Mouse (Mus musculus) inflammation-experienced regulatory T-cells, adult 16 weeks (primary cell): Measurements from ENCODE around the gene Gcdh. TPM values are rescaled to one million over a fixed set of nuclear protein-coding genes. Genes with fewer than 3 reads are reported as not detected.

Experiments used
- polyA plus RNA-seq: library from polyadenylated mRNA; unstranded; fragments of 100-300 nt; shearing (Covaris generic); gene quantifications from one replicate; pipeline ENCODE4 v1.2.1, GENCODE M21; 2017

Gene Gcdh
- polyA plus RNA-seq, result 37.3 TPM

GRCm38 (mm10) chr8:84893709-84894134 lies at the start of gene Gcdh:
Gcdh (minus strand) TSS chr8:84893921.

GRCm38 (mm10) chr8:84936962-84937546 lies 43.3 kb upstream of the Gcdh start, which contains the start of gene Mast1:
Mast1 (minus strand) TSS chr8:84937359.

GRCm38 (mm10) chr8:84908421-84909161 lies 14.9 kb upstream of the Gcdh start, which contains the start of gene Dnase2a:
Dnase2a (plus strand) TSS chr8:84908560.

GRCm38 (mm10) chr8:84901752-84902151 lies 8.0 kb upstream of the Gcdh start, which contains the start of gene Klf1:
Klf1 (plus strand) TSS chr8:84901928.

GRCm38 (mm10) chr8:84871376-84872308 lies 22.1 kb downstream of the Gcdh start, which contains the start of gene Syce2:
Syce2 (plus strand) TSS chr8:84872111.

GRCm38 (mm10) chr8:84856864-84857441 lies 36.8 kb downstream of the Gcdh start, which contains the start of gene Farsa:
Farsa (plus strand) TSS chr8:84856989.

GRCm38 (mm10) chr8:84846722-84847572 lies 46.8 kb downstream of the Gcdh start, which contains the start of gene Calr:
Calr (minus strand) TSS chr8:84846934.

GRCm38 (mm10) chr8:84840248-84840999 lies 53.3 kb downstream of the Gcdh start, which contains the start of gene Rad23a:
Rad23a (minus strand) TSS chr8:84840665.

Other genes with a start within 250 kb of the Gcdh start
- gene Ier2, start 231.1 kb downstream of the Gcdh start, polyA plus RNA-seq, result 170 TPM
- 63.7 TPM for gene Trmt1, start 207.6 kb downstream of the Gcdh start, polyA plus RNA-seq
- 3.9 TPM for gene Nacc1, start 206.1 kb downstream of the Gcdh start, polyA plus RNA-seq
- 0.54 TPM for gene Lyl1, start 192.5 kb downstream of the Gcdh start, polyA plus RNA-seq
- 29.3 TPM for gene G430095P16Rik, start 170.9 kb downstream of the Gcdh start, polyA plus RNA-seq
- 3.4 TPM for gene Nfix, start 93.6 kb downstream of the Gcdh start, polyA plus RNA-seq
- gene Dand5, start 71.1 kb downstream of the Gcdh start, polyA plus RNA-seq, result 9.0 TPM
- gene Gadd45gip1, start 62.4 kb downstream of the Gcdh start, polyA plus RNA-seq, result 30.6 TPM
- 211 TPM for gene Rad23a, start 53.3 kb downstream of the Gcdh start, polyA plus RNA-seq
- 499 TPM for gene Calr, start 47.0 kb downstream of the Gcdh start, polyA plus RNA-seq
- 111 TPM for gene Farsa, start 36.9 kb downstream of the Gcdh start, polyA plus RNA-seq
- gene Syce2, start 21.8 kb downstream of the Gcdh start, polyA plus RNA-seq, result 8.3 TPM
- gene Klf1, start 8.0 kb upstream of the Gcdh start, polyA plus RNA-seq, result 0.32 TPM
- 21.8 TPM for gene Dnase2a, start 14.6 kb upstream of the Gcdh start, polyA plus RNA-seq
- gene Mast1, start 43.4 kb upstream of the Gcdh start, polyA plus RNA-seq, result 1.5 TPM
- gene Rtbdn, start 53.1 kb upstream of the Gcdh start, polyA plus RNA-seq, result 0.24 TPM
- gene Gm49661, start 75.5 kb upstream of the Gcdh start, polyA plus RNA-seq, result not detected
- gene Prdx2, start 75.7 kb upstream of the Gcdh start, polyA plus RNA-seq, result 247 TPM
- 101 TPM for gene Rnaseh2a, start 75.8 kb upstream of the Gcdh start, polyA plus RNA-seq
- gene Junb, start 84.8 kb upstream of the Gcdh start, polyA plus RNA-seq, result 568 TPM
- gene Hook2, start 96.7 kb upstream of the Gcdh start, polyA plus RNA-seq, result 10.4 TPM
- gene Best2, start 120.6 kb upstream of the Gcdh start, polyA plus RNA-seq, result not detected
- 40.2 TPM for gene Asna1, start 131.4 kb upstream of the Gcdh start, polyA plus RNA-seq
- 202 TPM for gene Trir, start 132.9 kb upstream of the Gcdh start, polyA plus RNA-seq
- gene Tnpo2, start 143.0 kb upstream of the Gcdh start, polyA plus RNA-seq, result 49.4 TPM
- 9.1 TPM for gene Fbxw9, start 166.1 kb upstream of the Gcdh start, polyA plus RNA-seq
- gene Gm5741, start 174.1 kb upstream of the Gcdh start, polyA plus RNA-seq, result 2.4 TPM
- 82.7 TPM for gene Dhps, start 177.8 kb upstream of the Gcdh start, polyA plus RNA-seq
- gene Wdr83os, start 186.8 kb upstream of the Gcdh start, polyA plus RNA-seq, result 178 TPM
- gene Wdr83, start 187.4 kb upstream of the Gcdh start, polyA plus RNA-seq, result 40.6 TPM
- gene Man2b1, start 189.3 kb upstream of the Gcdh start, polyA plus RNA-seq, result 177 TPM
- not detected for gene Zfp791, start 229.2 kb upstream of the Gcdh start, polyA plus RNA-seq